Mouse (Mus musculus): ENCODE measurements around the gene E130309D02Rik.

Gene E130309D02Rik

GRCm38 (mm10) chr5:143314730-143315513 lies at the start of gene E130309D02Rik:
Gene E130309D02Rik (minus strand): TSS chr5:143315360.
- peak; percentile 95 for DNase-seq (ENCODE audit: low read depth, low spot score)

- DNase-seq (ENCODE audit: low read depth, low spot score), result no peak
Observed at GRCm38 (mm10) chr5:143363678-143364615, 48.8 kb upstream of the E130309D02Rik start.

- DNase-seq (ENCODE audit: low read depth, low spot score), result no peak
Observed at GRCm38 (mm10) chr5:143361428-143361827, 46.3 kb upstream of the E130309D02Rik start.

- peak; percentile 26 for DNase-seq (ENCODE audit: low read depth, low spot score)
Observed at GRCm38 (mm10) chr5:143360000-143360399, 44.8 kb upstream of the E130309D02Rik start.

- no peak for DNase-seq (ENCODE audit: low read depth, low spot score)
Observed at GRCm38 (mm10) chr5:143359263-143359662, 44.1 kb upstream of the E130309D02Rik start.

GRCm38 (mm10) chr5:143357564-143357963 lies 42.4 kb upstream of the E130309D02Rik start:
- DNase-seq (ENCODE audit: low read depth, low spot score), result no peak

- DNase-seq (ENCODE audit: low read depth, low spot score), result no peak
Observed at GRCm38 (mm10) chr5:143356686-143357388, 41.7 kb upstream of the E130309D02Rik start, which contains the start of gene Grid2ip. Gene Grid2ip (plus strand): TSS chr5:143357338.

GRCm38 (mm10) chr5:143356017-143356416 lies 40.9 kb upstream of the E130309D02Rik start:
- no peak for DNase-seq (ENCODE audit: low read depth, low spot score)

GRCm38 (mm10) chr5:143346367-143346766 lies 31.2 kb upstream of the E130309D02Rik start:
- no peak for DNase-seq (ENCODE audit: low read depth, low spot score)

- DNase-seq (ENCODE audit: low read depth, low spot score), result no peak
Observed at GRCm38 (mm10) chr5:143339603-143340002, 24.4 kb upstream of the E130309D02Rik start.

- peak; percentile 28 for DNase-seq (ENCODE audit: low read depth, low spot score)
Observed at GRCm38 (mm10) chr5:143336559-143336958, 21.4 kb upstream of the E130309D02Rik start.

GRCm38 (mm10) chr5:143335089-143335460 lies 19.9 kb upstream of the E130309D02Rik start:
- no peak for DNase-seq (ENCODE audit: low read depth, low spot score)

- no peak for DNase-seq (ENCODE audit: low read depth, low spot score)
Observed at GRCm38 (mm10) chr5:143334418-143335088, 19.4 kb upstream of the E130309D02Rik start.

- DNase-seq (ENCODE audit: low read depth, low spot score), result peak; percentile 87
Observed at GRCm38 (mm10) chr5:143333872-143334271, 18.7 kb upstream of the E130309D02Rik start.

- DNase-seq (ENCODE audit: low read depth, low spot score), result peak; percentile 93
Observed at GRCm38 (mm10) chr5:143328690-143329495, 13.7 kb upstream of the E130309D02Rik start, which contains the start of gene Zdhhc4. Gene Zdhhc4 (minus strand): TSS chr5:143329256.

- DNase-seq (ENCODE audit: low read depth, low spot score), result no peak
Observed at GRCm38 (mm10) chr5:143317288-143317610, 2.1 kb upstream of the E130309D02Rik start.

GRCm38 (mm10) chr5:143316605-143317287 lies 1.6 kb upstream of the E130309D02Rik start:
- DNase-seq (ENCODE audit: low read depth, low spot score), result no peak

- DNase-seq (ENCODE audit: low read depth, low spot score), result no peak
Observed at GRCm38 (mm10) chr5:143315514-143315888, 341 bp upstream of the E130309D02Rik start.

- no peak for DNase-seq (ENCODE audit: low read depth, low spot score)
Observed at GRCm38 (mm10) chr5:143314183-143314729, 904 bp downstream of the E130309D02Rik start.

Measured in CD4-positive, CD25-positive, alpha-beta regulatory T cell, adult 2 months (primary cell).